Mouse (Mus musculus) CH12.LX (cell line): ENCODE measurements at regions not wholly inside any gene's neighbourhood (a gene's known extent, or its start where the extent isn't known, plus 50 kb on each side); places are given as distances from the start of the nearest gene placed in this dataset.

Experiments
- DNase-seq: peaks from one replicate; pipeline ENCODE4 v3.0.0-alpha.2; 2013; ENCODE audit errors: extremely low read depth
- H3K27ac ChIP-seq: 2 replicates; pipeline ENCODE4 v1.5.1; 2012; ENCODE audit warnings: low read depth, mild to moderate bottlenecking, control low read depth, moderate library complexity; ENCODE audit not compliant: insufficient read depth
- H3K27me3 ChIP-seq: replicated peaks from 2 replicates; pipeline ENCODE3; 2012; ENCODE audit warnings: inconsistent platforms
- H3K36me3 ChIP-seq, 2 experiments: replicated peaks in 1 of 2; 2 replicates each; pipeline versions ENCODE3 to v1.6.1; 2012; ENCODE audit warnings: inconsistent platforms in 1 of 2, low read length in 1 of 2, mild to moderate bottlenecking in 1 of 2, mixed read lengths in 1 of 2, moderate library complexity in 1 of 2; ENCODE audit not compliant: control insufficient read depth in 1 of 2, insufficient read depth in 1 of 2
- H3K4me1 ChIP-seq, 2 experiments: 2 replicates each; pipeline ENCODE4 v1.6.1; 2012; ENCODE audit warnings: inconsistent platforms in 1 of 2, moderate library complexity in 1 of 2; ENCODE audit not compliant: insufficient read depth in 2 of 2, control insufficient read depth in 1 of 2
- H3K4me2 ChIP-seq: 2 replicates; pipeline ENCODE4 v1.6.1; 2012; ENCODE audit warnings: low read depth, mild to moderate bottlenecking, control low read depth; ENCODE audit not compliant: poor library complexity, insufficient read depth, severe bottlenecking
- H3K4me3 ChIP-seq, 3 experiments: fragments of 150-350 bp in 1 of 3; sonication (generic) in 1 of 3; replicated peaks in 1 of 3; 2 replicates each; pipeline versions ENCODE3 to v1.5.1; 2011 to 2012; ENCODE audit warnings: low read depth in 2 of 3, low read length in 2 of 3, mild to moderate bottlenecking in 2 of 3, moderate library complexity in 2 of 3, control low read depth in 1 of 3, improper control_type of control experiment in 1 of 3, inconsistent platforms in 1 of 3, mixed read lengths in 1 of 3; ENCODE audit not compliant: poor library complexity in 1 of 3
- H3K79me2 ChIP-seq: replicated peaks from 2 replicates; pipeline ENCODE4 v1.6.1; 2012; ENCODE audit warnings: mild to moderate bottlenecking, moderate library complexity; ENCODE audit not compliant: control insufficient read depth, poor library complexity, insufficient read depth, severe bottlenecking; ENCODE audit errors: extremely low read depth
- H3K9ac ChIP-seq: 2 replicates; pipeline ENCODE4 v1.6.1; 2012; ENCODE audit warnings: low read depth, mild to moderate bottlenecking, control low read depth, moderate library complexity; ENCODE audit not compliant: insufficient read depth
- H3K9me3 ChIP-seq: replicated peaks from 2 replicates; pipeline ENCODE3; 2012; ENCODE audit warnings: low read length, inconsistent platforms, mixed read lengths
- BHLHE40 ChIP-seq: IDR thresholded peaks from 2 replicates; pipeline ENCODE4 v1.6.1; 2011; ENCODE audit warnings: mild to moderate bottlenecking, low read depth, low read length, improper control_type of control experiment
- E2F4 ChIP-seq: IDR thresholded peaks from 2 replicates; pipeline ENCODE4 v1.6.1; 2011; ENCODE audit warnings: low read depth, low read length, improper control_type of control experiment; ENCODE audit not compliant: insufficient replicate concordance
- EP300 ChIP-seq: IDR thresholded peaks from 2 replicates; pipeline ENCODE4 v1.6.1; 2011; ENCODE audit warnings: low read length, improper control_type of control experiment
- ETS1 ChIP-seq: conservative IDR thresholded peaks from 2 replicates; pipeline ENCODE4 v1.6.1; 2012; ENCODE audit warnings: low read depth, mild to moderate bottlenecking, inconsistent platforms, low read length, improper control_type of control experiment, moderate library complexity
- GABPA ChIP-seq: IDR thresholded peaks from 2 replicates; pipeline ENCODE4 v1.6.1; 2012; ENCODE audit warnings: low read depth, low read length, improper control_type of control experiment, inconsistent platforms; ENCODE audit not compliant: insufficient replicate concordance
- JUN ChIP-seq: IDR thresholded peaks from 2 replicates; pipeline ENCODE4 v1.6.1; 2011; ENCODE audit warnings: low read depth, mild to moderate bottlenecking, low read length, improper control_type of control experiment, moderate library complexity; ENCODE audit not compliant: insufficient read depth
- MAX ChIP-seq: IDR thresholded peaks from 2 replicates; pipeline ENCODE4 v1.6.1; 2011; ENCODE audit warnings: low read length, improper control_type of control experiment
- MAZ ChIP-seq: IDR thresholded peaks from 2 replicates; pipeline ENCODE4 v1.6.1; 2012; ENCODE audit warnings: low read depth, mild to moderate bottlenecking, inconsistent platforms, low read length, improper control_type of control experiment, moderate library complexity
- MEF2A ChIP-seq: IDR thresholded peaks from 2 replicates; pipeline ENCODE4 v1.6.1; 2014; ENCODE audit warnings: low read depth, mild to moderate bottlenecking, inconsistent platforms, low read length, improper control_type of control experiment, borderline replicate concordance
- MYC ChIP-seq: IDR thresholded peaks from 2 replicates; pipeline ENCODE4 v1.6.1; 2011; ENCODE audit warnings: low read depth, mild to moderate bottlenecking, improper control_type of control experiment, low read length
- NELFE ChIP-seq: IDR thresholded peaks from 2 replicates; pipeline ENCODE4 v1.6.1; 2011; ENCODE audit warnings: low read depth, low read length, improper control_type of control experiment
- POLR2AphosphoS2 ChIP-seq: IDR thresholded peaks from 2 replicates; pipeline ENCODE4 v1.6.1; 2011; ENCODE audit warnings: low read depth, low read length, improper control_type of control experiment
- RCOR1 ChIP-seq: conservative IDR thresholded peaks from 2 replicates; pipeline ENCODE4 v1.6.1; 2012; ENCODE audit warnings: low read depth, mild to moderate bottlenecking, inconsistent platforms, low read length, improper control_type of control experiment
- SIN3A ChIP-seq: IDR thresholded peaks from 2 replicates; pipeline ENCODE4 v1.6.1; 2012; ENCODE audit warnings: low read length, improper control_type of control experiment, inconsistent platforms
- UBTF ChIP-seq: IDR thresholded peaks from 2 replicates; pipeline ENCODE4 v1.6.1; 2012; ENCODE audit warnings: low read depth, mild to moderate bottlenecking, inconsistent platforms, low read length, improper control_type of control experiment, moderate library complexity
- USF2 ChIP-seq: conservative IDR thresholded peaks from 2 replicates; pipeline ENCODE4 v1.6.1; 2011; ENCODE audit warnings: low read depth, low read length, improper control_type of control experiment
- dilution Hi-C: fragments of 300-500 bp; cut with MboI; formaldehyde crosslinking; loops from 2 replicates; pipeline ENCODE4 v1.14.3; 2020; ENCODE audit warnings: low sequenced_read_pairs; ENCODE audit not compliant: extremely low pct_unique_long_range_greater_than_20kb, extremely low pct_ligation_motif_present
- in situ Hi-C: fragments of 300-500 bp; cut with MboI; formaldehyde crosslinking; loops from 3 replicates; pipeline ENCODE4 v1.14.3; 2019; ENCODE audit warnings: low sequenced_read_pairs, low pct_ligation_motif_present, low pct_unique_long_range_greater_than_20kb, mixed read lengths

DNA sequence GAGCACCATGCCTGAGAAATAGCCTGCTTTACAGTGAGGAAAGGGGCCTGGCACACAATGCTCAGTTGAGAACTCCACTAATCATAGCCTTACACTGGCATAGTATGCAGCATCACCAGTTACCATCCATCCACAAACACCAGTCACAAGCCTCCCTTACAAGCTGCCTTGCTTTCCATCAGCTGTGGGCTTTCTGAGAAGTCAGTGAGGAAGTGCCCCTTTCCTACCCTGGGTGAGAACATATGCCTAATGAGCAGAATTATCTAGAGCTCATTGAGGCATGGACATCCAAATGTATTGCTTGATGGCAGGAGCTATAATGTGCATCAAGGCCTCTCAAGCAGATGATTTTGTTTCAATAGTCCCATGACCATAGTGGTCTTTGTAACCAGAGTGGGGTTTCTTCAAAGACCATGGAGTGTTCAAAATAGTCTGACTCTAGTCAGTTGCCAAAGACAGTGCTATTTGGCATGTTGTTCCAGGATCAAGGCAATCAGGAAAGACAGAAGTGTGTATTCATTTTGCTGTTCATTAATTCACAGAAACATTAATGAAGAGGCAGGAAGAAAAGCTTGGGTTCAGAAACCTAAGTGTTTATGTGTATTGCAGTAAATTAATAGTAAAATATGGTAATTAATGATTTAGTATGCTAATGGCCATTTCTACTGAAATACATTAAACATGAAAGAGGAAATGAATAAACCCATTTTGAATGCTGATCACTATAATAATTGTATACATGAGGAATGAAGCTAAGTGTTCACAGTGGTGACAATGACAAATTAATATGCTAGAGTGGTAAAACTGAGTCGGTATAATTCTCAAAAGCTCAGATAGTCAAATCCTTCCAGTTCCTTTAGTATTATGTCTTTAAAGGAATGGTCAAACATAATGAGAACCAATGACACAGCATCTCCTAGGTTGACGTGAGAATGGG lies 184.2 kb upstream of the Ugt8a start:
- dilution Hi-C loops = no loop called here
- H3K4me1 ChIP-seq = no peaks in the 10 kb centered on the region
- in situ Hi-C loops = no loop called here

DNA sequence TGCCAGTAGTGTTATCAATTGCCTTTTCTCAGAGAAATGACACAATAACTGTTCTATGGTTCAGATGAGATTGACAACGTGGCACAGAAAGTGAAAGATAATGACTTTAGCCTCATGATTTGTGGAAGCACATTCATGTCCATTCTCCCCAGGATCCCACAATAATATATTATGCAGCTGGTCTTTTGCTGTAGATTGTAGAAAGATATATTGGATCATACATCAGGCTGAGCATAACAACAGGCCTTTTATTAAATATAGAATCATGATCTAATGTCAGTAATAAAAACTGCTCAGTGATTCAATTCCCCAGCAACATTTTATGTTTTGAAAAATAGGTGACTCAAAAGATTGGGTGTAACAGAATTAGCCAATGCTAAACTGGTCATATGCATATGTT lies 196.9 kb upstream of the Arsj start:
- no peak overlapping the region for H3K27ac ChIP-seq
- in situ Hi-C loops = no loop called here
- no peaks in the 10 kb centered on the region for H3K4me1 ChIP-seq
- no peak for DNase-seq
- H3K4me2 ChIP-seq = no peak overlapping the region
- no peaks in the 10 kb centered on the region for H3K79me2 ChIP-seq
- dilution Hi-C loops = no loop called here
- H3K9me3 ChIP-seq = no peaks in the 10 kb centered on the region
- H3K36me3 ChIP-seq = no peaks in the 10 kb centered on the region
- H3K27me3 ChIP-seq = no peaks in the 10 kb centered on the region
- no peak overlapping the region for H3K4me3 ChIP-seq
- no peak for TF ChIP-seq GABPA
- no peak for TF ChIP-seq MAX
- no peak for TF ChIP-seq RCOR1
- no peak for TF ChIP-seq MAZ
- TF ChIP-seq JUN = no peak
- no peak for TF ChIP-seq NELFE
- H3K9ac ChIP-seq = no peak overlapping the region

More for the DNA sequence above, 184.2 kb upstream of the Ugt8a start:
- H3K27ac ChIP-seq = no peak overlapping the region
- no peaks in the 10 kb centered on the region for H3K9me3 ChIP-seq
- no peak overlapping the region for H3K4me3 ChIP-seq
- no peaks in the 10 kb centered on the region for H3K79me2 ChIP-seq
- H3K4me2 ChIP-seq = no peak overlapping the region
- H3K9ac ChIP-seq = no peak overlapping the region
- TF ChIP-seq MYC (no peak), BHLHE40 (no peak), POLR2AphosphoS2 (no peak), MAX (no peak), UBTF (no peak), MEF2A (no peak), E2F4 (no peak)
- no peaks in the 10 kb centered on the region for H3K27me3 ChIP-seq
- H3K36me3 ChIP-seq = no peaks in the 10 kb centered on the region
- DNase-seq = peak; percentile 1

DNA sequence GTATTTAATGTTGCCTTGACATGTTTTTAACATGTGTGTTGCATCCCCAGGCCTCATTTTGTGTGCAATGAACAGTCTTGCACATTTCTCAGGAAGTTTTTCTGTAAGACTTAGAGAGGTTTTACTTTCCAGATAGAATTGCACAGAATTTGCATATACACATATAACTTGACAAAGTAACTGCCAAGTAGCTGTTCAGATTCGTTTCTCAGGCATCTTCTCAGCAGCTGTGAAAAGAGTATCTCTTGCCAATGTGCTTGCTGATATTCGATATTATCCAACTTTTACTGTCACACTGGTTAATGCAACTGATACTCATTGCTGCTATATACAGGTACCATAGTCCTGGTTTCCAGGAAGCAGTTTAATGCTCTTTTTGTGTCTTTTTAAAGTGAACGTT lies 154.5 kb upstream of the Arsj start:
- H3K4me1 ChIP-seq = no peaks in the 10 kb centered on the region
- no peak overlapping the region for H3K4me2 ChIP-seq
- H3K9me3 ChIP-seq = no peaks in the 10 kb centered on the region
- DNase-seq = no peak
- dilution Hi-C loops (no loop called here), in situ Hi-C loops (no loop called here)
- TF ChIP-seq MAX (no peak), USF2 (no peak), GABPA (no peak), E2F4 (no peak), MYC (no peak), SIN3A (no peak), EP300 (no peak), ETS1 (no peak), BHLHE40 (no peak)
- no peaks in the 10 kb centered on the region for H3K36me3 ChIP-seq
- H3K4me3 ChIP-seq = no peak overlapping the region
- H3K27me3 ChIP-seq = no peaks in the 10 kb centered on the region
- no peak overlapping the region for H3K9ac ChIP-seq
- no peaks in the 10 kb centered on the region for H3K79me2 ChIP-seq
- no peak overlapping the region for H3K27ac ChIP-seq
